8 mouse cellular contexts compared by ENCODE assay signal in the genomic region with DNA sequence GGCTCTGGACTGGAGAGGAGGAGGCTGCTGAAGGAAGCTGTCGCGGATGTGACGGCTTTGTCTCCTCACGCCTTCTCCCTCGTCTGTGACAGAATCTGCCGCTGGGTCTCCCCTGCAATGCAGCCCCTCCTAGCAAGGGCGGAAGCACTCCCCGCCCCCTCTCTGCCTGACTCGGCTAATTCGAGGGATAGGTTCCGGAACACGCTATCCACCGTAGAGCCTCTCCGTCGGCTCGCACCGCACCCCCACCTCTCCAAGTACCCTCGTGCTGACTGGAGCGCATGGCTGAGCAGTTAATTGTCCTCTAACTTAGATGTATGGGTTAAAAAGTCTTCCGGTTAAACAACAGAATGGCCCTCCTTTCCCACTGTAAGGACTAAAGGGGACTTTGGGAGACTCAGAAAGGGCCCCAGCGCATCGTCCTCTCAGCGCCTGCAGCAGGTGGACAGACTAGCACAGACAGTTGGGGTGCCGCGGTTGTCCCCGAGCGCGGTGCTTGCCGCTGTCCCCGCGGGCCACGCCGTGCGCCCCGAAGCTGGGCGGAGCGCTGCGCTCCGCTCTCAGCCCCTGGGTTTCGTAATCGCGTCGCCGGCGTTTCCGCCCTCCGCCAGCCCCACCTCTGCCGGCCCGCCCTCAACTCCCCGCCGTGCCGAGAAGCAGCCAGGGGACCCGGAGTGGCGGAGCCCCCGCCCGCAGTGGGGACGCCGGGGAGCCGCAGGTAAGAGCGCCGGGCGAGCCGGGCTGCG. TPM values are rescaled to one million over a fixed set of nuclear protein-coding genes. Genes with fewer than 3 reads are reported as not detected.
DNase-seq lines count a peak whose midpoint lies in the region; ATAC-seq and TF ChIP-seq lines count a peak whose summit lies in the region.

Cdc42se1 (plus strand) TSS at position 585 of the 746 bp plus-strand sequence.

- H3K4me1 ChIP-seq in heart, embryonic 11.5 days (ENCODE audit: control insufficient read depth, insufficient read depth, low read length) = peaks cover 40% of the 10 kb centered on the region
- H3K4me1 ChIP-seq in kidney, embryonic 16.5 days (ENCODE audit: insufficient read depth, low read length) = peaks cover 41% of the 10 kb centered on the region

- peaks cover 99% of the 10 kb centered on the region for H3K79me2 ChIP-seq in C2C12 (ENCODE audit: control insufficient read depth, insufficient read depth)

- peak within 1 kb of the TSS; percentile 69 for H3K4me3 ChIP-seq in C2C12 (ENCODE audit: insufficient read depth, poor library complexity, severe bottlenecking)
- H3K4me3 ChIP-seq in heart, embryonic 11.5 days (ENCODE audit: low read depth, low read length) = peak within 1 kb of the TSS; percentile 92
- peak within 1 kb of the TSS; percentile 87 for H3K4me3 ChIP-seq in kidney, embryonic 16.5 days (ENCODE audit: low read length)

- WGBS in heart, embryonic 11.5 days (ENCODE audit: insufficient replicate concordance) = under 1% methylated on average over 64 of the region's 64 CpGs
- WGBS in kidney, embryonic 16.5 days = under 1% methylated on average over 64 of the region's 64 CpGs

- TF ChIP-seq CTCF in C2C12 (IDR thresholded peaks at IDR 0.05; ENCODE audit: control insufficient read depth, insufficient read depth, insufficient read length) = no peak
- TF ChIP-seq CTCF in brain, embryonic 14.5 days (IDR thresholded peaks at IDR 0.05; ENCODE audit: borderline replicate concordance, extremely low read depth, insufficient read depth, insufficient read length) = no peak

- H3K79me3 ChIP-seq in C2C12 (ENCODE audit: low read depth) = peaks cover 83% of the 10 kb centered on the region

- peak; percentile 95 for TF ChIP-seq POLR2A in brain, embryonic 14.5 days (IDR thresholded peaks at IDR 0.05; ENCODE audit: borderline replicate concordance, extremely low read depth, insufficient read depth, insufficient read length, poor library complexity, severe bottlenecking)

- peaks cover 47% of the 10 kb centered on the region for H3K36me3 ChIP-seq in C2C12 (ENCODE audit: control insufficient read depth, insufficient read depth)
- peaks cover 28% of the 10 kb centered on the region for H3K36me3 ChIP-seq in heart, embryonic 11.5 days (ENCODE audit: control insufficient read depth, insufficient read depth, low read length)
- peaks cover 33% of the 10 kb centered on the region for H3K36me3 ChIP-seq in kidney, embryonic 16.5 days (ENCODE audit: insufficient read depth, low read length)

- peak; percentile 83 for ATAC-seq in erythroblast, adult 5-6 weeks (replicated peaks; ENCODE audit: low FRiP score, poor library complexity, severe bottlenecking)
- peak; percentile 85 for ATAC-seq in heart, embryonic 11.5 days (replicated peaks; ENCODE audit: insufficient number of reproducible peaks, low FRiP score, low TSS enrichment)
- peak; percentile 89 for ATAC-seq in kidney, embryonic 16.5 days (ENCODE audit: low FRiP score, low TSS enrichment)
- peak; percentile 61 for ATAC-seq in monocyte, adult 5-6 weeks (replicated peaks; ENCODE audit: insufficient number of reproducible peaks, low FRiP score, low TSS enrichment, poor library complexity, severe bottlenecking)

- peak within 1 kb of the TSS; percentile 87 for H3ac ChIP-seq in C2C12 (ENCODE audit: control insufficient read depth, insufficient read length, low read depth)

- H3K27me3 ChIP-seq in C2C12 (ENCODE audit: control insufficient read depth, insufficient read depth, insufficient read length) = no peaks in the 10 kb centered on the region
- no peaks in the 10 kb centered on the region for H3K27me3 ChIP-seq in heart, embryonic 11.5 days (ENCODE audit: control insufficient read depth, insufficient read depth, low read length)
- no peaks in the 10 kb centered on the region for H3K27me3 ChIP-seq in kidney, embryonic 16.5 days (ENCODE audit: insufficient read depth, low read length)

- H3K9ac ChIP-seq in heart, embryonic 11.5 days (ENCODE audit: low read depth, low read length) = peak within 1 kb of the TSS; percentile 95
- H3K9ac ChIP-seq in kidney, embryonic 16.5 days (replicated peaks; ENCODE audit: low read length) = peak within 1 kb of the TSS; percentile 97

- H3K4me2 ChIP-seq in heart, embryonic 11.5 days = peak within 1 kb of the TSS; percentile 96
- H3K4me2 ChIP-seq in kidney, embryonic 16.5 days (replicated peaks; ENCODE audit: low read depth, low read length) = peak within 1 kb of the TSS; percentile 88

- DNase-seq in brain, embryonic 14.5 days (ENCODE audit: low read depth) = peak; percentile 98
- peak; percentile 93 for DNase-seq in liver
- peak; percentile 90 to 92 for DNase-seq in spleen, postnatal 36 days (ENCODE audit: low spot score in 2 of 2)

- no peaks in the 10 kb centered on the region for H3K9me3 ChIP-seq in heart, embryonic 11.5 days (replicated peaks; ENCODE audit: control insufficient read depth, low read length)
- no peaks in the 10 kb centered on the region for H3K9me3 ChIP-seq in kidney, embryonic 16.5 days (ENCODE audit: low read length)

- peak within 1 kb of the TSS; percentile 97 for H3K27ac ChIP-seq in heart, embryonic 11.5 days (ENCODE audit: low read depth, low read length)
- peak within 1 kb of the TSS; percentile 98 for H3K27ac ChIP-seq in kidney, embryonic 16.5 days (ENCODE audit: low read length)

TF ChIP-seq in C2C12, 6 proteins besides CTCF, POLR2A, EP300 and RAD21:
- no peak for TF ChIP-seq FOSL1 (IDR thresholded peaks at IDR 0.05; ENCODE audit: insufficient read depth, low read length, poor library complexity, severe bottlenecking)
- TF ChIP-seq USF1 (IDR thresholded peaks at IDR 0.05; ENCODE audit: low read depth) = no peak
- TF ChIP-seq CEBPB (IDR thresholded peaks at IDR 0.05; ENCODE audit: low read depth) = peak; percentile 88
TF ChIP-seq in C2C12: peak in this region for 1.

RNA-seq across cellular contexts. Expression of gene Cdc42se1, which starts in this region (rescaled TPM):
- polyA plus RNA-seq in C2C12 (2012; fragmentation: generic; extraction: Trizol) = 80.9 TPM
- 62.5 and 80.3 TPM in 2 replicates for polyA plus RNA-seq in brain, embryonic 14.5 days (2012; rRNA removed)
- 35.9 and 53.4 TPM in 2 replicates for total RNA-seq in erythroblast, adult 5-6 weeks (2015; ENCODE audit: low replicate concordance)
- 12.8 and 21.5 TPM in 2 replicates for total RNA-seq in erythroblast, adult 5-6 weeks (2017; ENCODE audit: low replicate concordance)
- 62.3 and 68.9 TPM in 2 replicates for polyA plus RNA-seq in heart, embryonic 11.5 days (2014; fragmentation: Nextera tagmentation; extraction: Ambion mirVana)
- 90.3 and 94.4 TPM in 2 replicates for polyA plus RNA-seq in kidney, embryonic 16.5 days (2015; fragmentation: Nextera tagmentation; extraction: Ambion mirVana)
- 122 to 191 TPM (median 182 TPM) in 3 replicates for total RNA-seq in monocyte, adult 5-6 weeks (2017)

Comparison
In these comparisons a context has a peak if more than half of its experiments do, and no peak if none do; other contexts are left out.
1. Peak in every context shown above with its lines: DNase-seq, ATAC-seq, H3K4me3 ChIP-seq and H3K27ac ChIP-seq.